Mouse (Mus musculus) ES-E14 (cell line): Measurements from ENCODE around the gene Dph3.

Source experiments
- CHD2 ChIP-seq: IDR thresholded peaks from 2 replicates; pipeline ENCODE4 v1.6.1; 2014; ENCODE audit warnings: mild to moderate bottlenecking, low read depth, low read length, inconsistent platforms
- MAFK ChIP-seq: IDR thresholded peaks from 2 replicates; pipeline ENCODE4 v1.6.1; 2014; ENCODE audit warnings: mild to moderate bottlenecking, low read depth, low read length, inconsistent platforms; ENCODE audit not compliant: insufficient read depth
- ZC3H11A ChIP-seq: IDR thresholded peaks from 2 replicates; pipeline ENCODE4 v1.6.1; 2012; ENCODE audit warnings: low read depth, mild to moderate bottlenecking, inconsistent platforms, low read length, borderline replicate concordance

GRCm38 (mm10) chr14:32105663-32106062, 20.1 kb upstream of the Dph3 start:
- TF ChIP-seq ZC3H11A (no peak), CHD2 (no peak), MAFK (no peak)
